Mouse (Mus musculus) intestine, postnatal 0 days (tissue): Measurements from ENCODE around the gene Pkig. TPM values are rescaled to one million over a fixed set of nuclear protein-coding genes. Genes with fewer than 3 reads are reported as not detected.
A peak's percentile ranks its signal among the peaks of the same experiment; 100 is the strongest.

Experiments
- ATAC-seq: fragments of 200-750 bp; cut with Nextera tagmentation; 2 replicates; pipeline ENCODE4 v1.8.0; 2017; ENCODE audit warnings: mild to moderate bottlenecking, moderate TSS enrichment, moderate library complexity
- H3K27ac ChIP-seq: fragments of 300-500 bp; sonication (generic); 2 replicates; pipeline ENCODE4 v1.5.1; 2014; ENCODE audit warnings: mild to moderate bottlenecking, low read depth, low read length, moderate library complexity
- H3K27me3 ChIP-seq: fragments of 300-500 bp; sonication (generic); replicated peaks from 2 replicates; pipeline ENCODE4 v1.6.1; 2014; ENCODE audit warnings: low read length, mixed read lengths; ENCODE audit not compliant: control insufficient read depth, insufficient read depth
- H3K36me3 ChIP-seq: fragments of 300-500 bp; sonication (generic); 2 replicates; pipeline ENCODE4 v1.6.1; 2014; ENCODE audit warnings: mild to moderate bottlenecking, moderate library complexity; ENCODE audit not compliant: control insufficient read depth, insufficient read depth
- H3K4me1 ChIP-seq: fragments of 300-500 bp; sonication (generic); replicated peaks from 2 replicates; pipeline ENCODE4 v1.6.1; 2014; ENCODE audit warnings: antibody characterized with exemption, low read length, mixed read lengths; ENCODE audit not compliant: control insufficient read depth, insufficient read depth
- H3K4me2 ChIP-seq: fragments of 300-500 bp; sonication (generic); replicated peaks from 2 replicates; pipeline ENCODE4 v1.6.1; 2014; ENCODE audit warnings: low read depth, mild to moderate bottlenecking, moderate library complexity
- H3K4me3 ChIP-seq: fragments of 300-500 bp; sonication (generic); 2 replicates; pipeline ENCODE4 v1.5.1; 2014; ENCODE audit warnings: low read depth, low read length
- H3K9ac ChIP-seq: fragments of 300-500 bp; sonication (generic); 2 replicates; pipeline ENCODE4 v1.6.1; 2014; ENCODE audit warnings: mild to moderate bottlenecking, low read depth, low read length
- H3K9me3 ChIP-seq: fragments of 300-500 bp; sonication (generic); 2 replicates; pipeline ENCODE4 v1.6.1; 2016; ENCODE audit warnings: mixed run types; ENCODE audit not compliant: control insufficient read depth
- CTCF ChIP-seq: sonication (generic); IDR thresholded peaks from 2 replicates; pipeline ENCODE4 v1.5.1; 2016; ENCODE audit warnings: low read depth, mild to moderate bottlenecking, control low read depth, antibody characterized with exemption, moderate library complexity
- WGBS: fragments of 180-500 bp; shearing (Covaris S2); extraction: QIAGEN DNeasy Blood & Tissue Kit; methylation state at CpG from one replicate; pipeline ENCODE4 v1.1.7; 2014; 5-methylcytosine and 5-hydroxymethylcytosine counted together
- polyA plus RNA-seq: library from polyadenylated mRNA; unstranded; fragments of >200 nt; fragmentation: Nextera tagmentation; extraction: Ambion mirVana; gene quantifications from 2 replicates; pipeline ENCODE4 v1.2.1, GENCODE M21; 2015

Gene Pkig
- polyA plus RNA-seq, 1 experiment from 2014 or later, result 116 TPM

GRCm38 (mm10) chr2:163641681-163642080 lies 16.5 kb upstream of the Pkig start:
- no peak for ATAC-seq
- H3K4me3 ChIP-seq, result no peak overlapping the region
- H3K9me3 ChIP-seq, result no peaks in the 10 kb centered on the region
- H3K27me3 ChIP-seq, result no peaks in the 10 kb centered on the region
- no peak for TF ChIP-seq CTCF
- peak overlapping the region; percentile 6; the same call in 1 of the 2 replicates for H3K27ac ChIP-seq
- H3K36me3 ChIP-seq, result peaks cover 10% of the 10 kb centered on the region; the same call in 1 of the 2 replicates
- peaks cover 15% of the 10 kb centered on the region; the same call in 1 of the 2 replicates for H3K4me1 ChIP-seq
- 22% methylated on average over 3 of the region's 3 CpGs for WGBS
- H3K9ac ChIP-seq, result no peak overlapping the region
- peak overlapping the region; percentile 40 for H3K4me2 ChIP-seq

- H3K27ac ChIP-seq, result peak overlapping the region; percentile 50
- H3K9me3 ChIP-seq, result no peaks in the 10 kb centered on the region
- peaks cover 8% of the 10 kb centered on the region; the same call in 1 of the 2 replicates for H3K36me3 ChIP-seq
- H3K4me2 ChIP-seq, result peak overlapping the region; percentile 63
- WGBS, result 63% methylated on average over 30 of the region's 30 CpGs
- H3K4me1 ChIP-seq, result peaks cover 15% of the 10 kb centered on the region; the same call in 1 of the 2 replicates
- ATAC-seq, result no peak
- H3K27me3 ChIP-seq, result no peaks in the 10 kb centered on the region
- H3K4me3 ChIP-seq, result peak overlapping the region; percentile 72
- no peak for TF ChIP-seq CTCF
- H3K9ac ChIP-seq, result peak overlapping the region; percentile 93; the same call in 1 of the 2 replicates
These were observed 15.3 kb upstream of the Pkig start for GRCm38 (mm10) chr2:163642685-163643575.

- Histone ChIP-seq H3K9ac (peak overlapping the region; percentile 93), H3K36me3 (peaks cover 8% of the 10 kb centered on the region; the same call in 1 of the 2 replicates), H3K9me3 (no peaks in the 10 kb centered on the region), H3K4me1 (peaks cover 15% of the 10 kb centered on the region; the same call in 1 of the 2 replicates), H3K4me3 (peak overlapping the region; percentile 72), H3K27me3 (no peaks in the 10 kb centered on the region), H3K27ac (peak overlapping the region; percentile 98; the same call in 1 of the 2 replicates), H3K4me2 (peak overlapping the region; percentile 63)
- no peak for TF ChIP-seq CTCF
- 32% methylated on average over 2 of the region's 2 CpGs for WGBS
- no peak for ATAC-seq
These were observed 14.6 kb upstream of the Pkig start for GRCm38 (mm10) chr2:163643576-163643971.

GRCm38 (mm10) chr2:163644047-163644446 lies 14.1 kb upstream of the Pkig start:
- peak overlapping the region; percentile 93 for H3K9ac ChIP-seq
- peaks cover 8% of the 10 kb centered on the region; the same call in 1 of the 2 replicates for H3K36me3 ChIP-seq
- no peak for ATAC-seq
- H3K4me2 ChIP-seq, result peak overlapping the region; percentile 63
- 1% methylated on average over 4 of the region's 4 CpGs for WGBS
- H3K4me1 ChIP-seq, result peaks cover 15% of the 10 kb centered on the region; the same call in 1 of the 2 replicates
- peak; percentile 41 for TF ChIP-seq CTCF
- H3K27me3 ChIP-seq, result no peaks in the 10 kb centered on the region
- H3K9me3 ChIP-seq, result no peaks in the 10 kb centered on the region
- H3K27ac ChIP-seq, result peak overlapping the region; percentile 98
- peak overlapping the region; percentile 72 for H3K4me3 ChIP-seq

- peak within 1 kb of the TSS; percentile 98 for H3K27ac ChIP-seq
- WGBS, result under 1% methylated on average over 71 of the region's 74 CpGs
These were observed 13.4 kb upstream of the Pkig start, which contains the start of gene Serinc3 for GRCm38 (mm10) chr2:163644575-163645385. Gene Serinc3, minus strand, starts transcription at chr2:163645131.

More at GRCm38 (mm10) chr2:163644575-163645385, 13.4 kb upstream of the Pkig start, which contains the start of gene Serinc3:
- peak within 1 kb of the TSS; percentile 72 for H3K4me3 ChIP-seq
- no peaks in the 10 kb centered on the region for H3K9me3 ChIP-seq
- peak; percentile 77 for TF ChIP-seq CTCF
- peak within 1 kb of the TSS; percentile 63 for H3K4me2 ChIP-seq
- H3K9ac ChIP-seq, result peak within 1 kb of the TSS; percentile 93
- peaks cover 11% of the 10 kb centered on the region; the same call in 1 of the 2 replicates for H3K4me1 ChIP-seq
- no peaks in the 10 kb centered on the region for H3K27me3 ChIP-seq
- peak; percentile 95 for ATAC-seq
- H3K36me3 ChIP-seq, result peaks cover 8% of the 10 kb centered on the region; the same call in 1 of the 2 replicates
